Mouse (Mus musculus) left cerebral cortex, postnatal 4 days (tissue): ENCODE data around the gene Sdad1. TPM values are rescaled to one million over a fixed set of nuclear protein-coding genes. Genes with fewer than 3 reads are reported as not detected.
"Not testable (repeated sequence)": the region's sequence is repeated elsewhere in the genome, so short reads cannot be mapped to it uniquely, and the experiment has no call there.

Experiments used
- DNase-seq: peaks from one replicate; pipeline ENCODE4 v3.0.0-alpha.2; 2022
- intact Hi-C: fragments of 180-260 bp; cut with DNase I; formaldehyde crosslinking; loops from one replicate; pipeline ENCODE4 v1.15.1; 2025
- total RNA-seq, 2 experiments: library from RNA; stranded (reverse); gene quantifications; 2 replicates each; pipeline ENCODE4 v1.2.3; 2021

The Sdad1 gene
- total RNA-seq, result 10 to 100 TPM; 28.2 to 31.0 TPM

- intact Hi-C loops, result loop anchor here (2.0 kb wide), 1 partner anchor 73 kb away; no protein-coding TSS in a partner anchor
Measured at GRCm38 (mm10) chr5:92309681-92310511, at the start of gene Sdad1. TSS of gene Sdad1 (minus strand) at chr5:92310479.

GRCm38 (mm10) chr5:92358767-92359455, 48.6 kb upstream of the Sdad1 start:
- intact Hi-C loops, result no loop called here

More at GRCm38 (mm10) chr5:92309681-92310511, at the start of gene Sdad1:
- DNase-seq, result peak; percentile 94

DNA sequence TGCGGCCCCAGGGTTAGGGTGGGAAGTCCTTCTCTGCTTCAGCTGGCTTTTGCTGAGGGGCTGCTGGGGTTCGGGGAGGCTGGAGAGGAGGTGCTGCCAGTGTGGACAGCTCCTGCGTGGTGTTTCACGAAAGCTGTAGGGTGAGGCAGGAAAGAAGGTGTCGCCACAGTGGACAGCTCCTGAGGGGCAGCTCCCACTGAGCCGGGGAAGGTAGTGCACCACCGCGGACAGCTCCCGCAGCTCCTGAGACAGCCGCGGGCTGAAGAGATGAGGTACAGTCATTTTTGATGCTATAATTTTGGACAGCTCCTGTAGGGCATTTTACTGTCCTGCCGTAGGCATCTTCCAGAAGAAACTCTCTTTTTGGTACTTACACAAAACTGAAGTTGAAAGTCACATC, 47.8 kb upstream of the Sdad1 start:
- intact Hi-C loops, result no loop called here
- no peak for DNase-seq

More at GRCm38 (mm10) chr5:92358767-92359455, 48.6 kb upstream of the Sdad1 start:
- DNase-seq, result no peak

GRCm38 (mm10) chr5:92353517-92353916, 43.2 kb upstream of the Sdad1 start:
- intact Hi-C loops, result no loop called here
- DNase-seq, result no peak

DNA sequence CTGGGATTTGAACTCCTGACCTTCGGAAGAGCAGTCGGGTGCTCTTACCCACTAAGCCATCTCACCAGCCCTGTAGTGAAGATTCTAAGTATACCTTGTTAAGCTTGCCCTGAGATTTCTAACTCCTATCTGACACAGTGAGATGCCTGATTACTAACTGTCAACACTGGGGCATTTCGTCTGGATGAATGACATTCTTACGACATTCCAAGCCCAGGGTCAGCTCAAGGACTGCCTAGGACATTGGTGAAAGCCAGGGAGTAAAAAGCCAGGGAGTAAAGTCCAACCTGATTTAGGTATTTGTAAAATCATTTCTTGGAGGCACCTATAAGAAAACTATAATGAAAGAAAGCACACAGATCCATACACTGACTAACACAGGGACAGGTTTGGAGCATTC, 42.4 kb upstream of the Sdad1 start:
- DNase-seq, intact Hi-C loops: not testable (repeated sequence)

GRCm38 (mm10) chr5:92349731-92350130, 39.5 kb upstream of the Sdad1 start:
- DNase-seq, result no peak

DNA sequence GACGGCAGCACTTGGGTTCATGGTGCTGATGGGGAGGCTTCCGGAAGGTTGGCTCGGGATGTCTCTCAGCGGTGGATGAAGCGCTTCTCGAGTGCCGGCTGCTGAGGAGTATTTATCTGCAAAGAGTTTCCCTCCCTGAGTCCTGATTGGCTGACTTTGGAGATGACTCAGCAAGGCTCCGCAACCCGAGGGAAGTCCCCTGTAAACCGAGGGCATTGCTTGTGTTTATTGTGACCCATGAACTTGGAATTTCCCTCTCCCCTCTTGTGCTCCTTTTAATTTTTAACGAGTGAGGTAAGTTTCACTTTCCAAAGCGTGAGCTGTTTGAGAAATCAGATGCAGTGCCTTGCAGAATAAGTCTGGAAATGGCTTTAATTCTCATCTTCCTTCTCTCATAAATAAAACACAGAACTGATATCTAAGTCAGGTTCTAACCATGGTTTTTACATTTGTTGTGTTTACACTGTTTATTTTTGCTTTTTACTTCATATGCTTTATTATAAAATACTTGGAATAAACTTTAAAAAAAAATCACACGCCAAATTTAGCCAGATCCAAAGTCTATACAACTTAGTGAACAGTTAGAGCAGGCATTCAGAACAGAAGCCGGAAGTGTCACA, 38.6 kb upstream of the Sdad1 start, which contains the start of gene Cxcl10:
TSS of gene Cxcl10 (minus strand) at position 96 of the 620 bp plus-strand sequence.
- intact Hi-C loops, result no loop called here

More at GRCm38 (mm10) chr5:92349731-92350130, 39.5 kb upstream of the Sdad1 start:
- intact Hi-C loops, result no loop called here

GRCm38 (mm10) chr5:92345006-92345405, 34.7 kb upstream of the Sdad1 start:
- intact Hi-C loops, result no loop called here
- no peak for DNase-seq

More for the DNA sequence above, 38.6 kb upstream of the Sdad1 start, which contains the start of gene Cxcl10:
- DNase-seq, result no peak

GRCm38 (mm10) chr5:92340606-92341005, 30.3 kb upstream of the Sdad1 start:
- intact Hi-C loops, result no loop called here

DNA sequence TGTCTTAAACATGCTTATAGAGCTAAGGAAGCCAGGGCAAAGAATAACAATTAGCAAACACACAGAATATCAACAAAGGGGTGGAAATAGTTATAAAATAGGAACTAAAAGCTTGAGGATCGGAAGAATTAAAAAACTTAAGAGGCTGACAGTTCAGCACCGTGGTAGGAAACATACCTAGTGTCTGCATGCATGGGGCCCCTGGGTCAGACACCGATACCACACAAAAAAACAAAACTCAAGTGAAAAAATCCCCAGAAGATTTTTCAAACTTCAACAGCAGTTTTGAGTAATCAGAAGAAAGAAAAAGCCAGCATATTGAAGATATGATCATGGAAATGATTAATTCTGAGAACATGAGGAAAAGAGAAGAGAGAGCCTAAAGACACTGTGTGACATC, 26.5 kb upstream of the Sdad1 start:
- intact Hi-C loops, result no loop called here

More at GRCm38 (mm10) chr5:92340606-92341005, 30.3 kb upstream of the Sdad1 start:
- no peak for DNase-seq

GRCm38 (mm10) chr5:92332359-92332840, 22.1 kb upstream of the Sdad1 start:
- no peak for DNase-seq
- intact Hi-C loops, result no loop called here

More for the DNA sequence above, 26.5 kb upstream of the Sdad1 start:
- DNase-seq, result no peak

GRCm38 (mm10) chr5:92331635-92332338, 21.5 kb upstream of the Sdad1 start, which contains the start of gene Art3:
TSS of gene Art3 (plus strand) at chr5:92331827.
- no peak for DNase-seq
- intact Hi-C loops, result no loop called here

DNA sequence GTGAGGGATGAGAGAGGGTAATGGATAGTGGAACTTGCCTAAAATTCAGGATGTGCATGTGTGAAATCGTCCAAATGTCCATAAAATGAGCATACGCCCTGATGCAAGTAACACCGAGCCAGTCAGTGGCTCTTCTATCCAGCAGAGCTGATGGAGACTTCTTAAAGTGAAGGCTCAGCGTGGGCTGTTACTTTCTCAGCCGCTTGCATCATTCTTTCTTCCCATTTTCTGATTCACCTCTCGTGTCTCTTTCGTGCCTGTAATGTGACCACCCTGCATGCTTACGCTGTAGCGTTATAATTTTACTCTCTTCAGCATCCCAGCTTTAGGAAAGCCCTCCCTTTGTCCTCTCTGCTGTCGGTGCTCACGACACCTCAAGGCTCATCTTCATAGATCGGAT, 20.8 kb upstream of the Sdad1 start:
- intact Hi-C loops, result no loop called here
- DNase-seq, result no peak

- no peak for DNase-seq
- intact Hi-C loops, result no loop called here
Measured at GRCm38 (mm10) chr5:92327929-92328328, 17.6 kb upstream of the Sdad1 start, which contains the start of gene Cxcl9. TSS of gene Cxcl9 (minus strand) at chr5:92328079.

DNA sequence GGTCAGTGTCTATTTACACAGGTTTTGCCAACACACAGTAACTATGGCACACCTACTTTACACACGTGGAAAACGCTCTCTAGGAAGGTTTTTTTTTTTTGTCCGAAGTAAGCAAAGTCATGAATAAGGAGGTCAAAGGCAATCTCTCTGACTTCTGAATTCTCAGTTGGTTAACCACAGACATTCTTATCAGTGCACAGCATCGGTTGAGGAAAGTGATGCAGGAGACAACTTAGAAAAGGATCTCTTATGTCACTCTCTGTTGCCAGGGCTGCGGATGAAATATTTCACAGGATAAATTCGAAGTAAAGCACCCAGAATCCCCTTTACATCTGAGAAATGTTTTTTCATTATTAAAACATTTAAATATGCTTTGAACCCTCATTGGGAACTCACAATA, 17.1 kb upstream of the Sdad1 start:
- no peak for DNase-seq
- intact Hi-C loops, result no loop called here

DNA sequence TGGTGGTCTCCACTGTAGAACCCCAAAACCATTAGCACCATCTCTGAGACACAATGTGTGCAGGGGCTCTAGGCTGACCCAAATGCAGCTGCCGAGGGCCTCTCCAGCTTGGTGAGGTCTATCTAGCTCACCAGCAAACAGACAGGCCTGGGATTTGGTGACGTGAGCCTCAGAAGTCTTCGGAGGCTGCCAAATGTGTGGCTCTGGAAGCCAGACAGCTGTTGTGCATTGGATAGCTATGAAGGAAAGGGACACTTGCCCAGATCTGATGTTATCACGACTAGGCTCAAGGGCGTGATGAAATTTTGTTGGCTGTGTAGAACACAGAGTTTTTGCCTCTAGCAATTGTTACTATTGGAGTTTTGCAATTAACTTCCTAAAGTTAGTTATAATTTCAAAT, 13.0 kb upstream of the Sdad1 start:
- intact Hi-C loops, result no loop called here
- peak; percentile 12 for DNase-seq

DNA sequence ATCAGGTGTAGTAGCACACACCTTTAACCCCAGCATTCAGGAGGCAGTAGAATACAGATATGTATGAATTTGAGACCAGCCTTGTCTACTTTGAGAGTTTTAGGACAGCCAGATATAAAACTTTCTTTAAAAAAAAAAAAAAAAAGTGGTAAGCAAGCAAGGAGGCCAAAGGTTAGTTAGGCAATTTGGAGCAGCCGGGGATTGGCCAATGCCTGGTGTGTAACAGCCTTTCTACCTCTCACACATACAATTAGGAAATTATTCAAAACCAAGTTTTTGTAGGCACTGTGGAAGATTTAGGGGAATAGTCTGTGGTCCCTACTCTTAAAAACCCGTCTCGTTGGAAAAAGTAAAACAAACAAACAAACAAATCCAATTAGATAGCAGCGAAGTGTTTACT, 12.3 kb upstream of the Sdad1 start:
- intact Hi-C loops, result no loop called here
- DNase-seq, result no peak

DNA sequence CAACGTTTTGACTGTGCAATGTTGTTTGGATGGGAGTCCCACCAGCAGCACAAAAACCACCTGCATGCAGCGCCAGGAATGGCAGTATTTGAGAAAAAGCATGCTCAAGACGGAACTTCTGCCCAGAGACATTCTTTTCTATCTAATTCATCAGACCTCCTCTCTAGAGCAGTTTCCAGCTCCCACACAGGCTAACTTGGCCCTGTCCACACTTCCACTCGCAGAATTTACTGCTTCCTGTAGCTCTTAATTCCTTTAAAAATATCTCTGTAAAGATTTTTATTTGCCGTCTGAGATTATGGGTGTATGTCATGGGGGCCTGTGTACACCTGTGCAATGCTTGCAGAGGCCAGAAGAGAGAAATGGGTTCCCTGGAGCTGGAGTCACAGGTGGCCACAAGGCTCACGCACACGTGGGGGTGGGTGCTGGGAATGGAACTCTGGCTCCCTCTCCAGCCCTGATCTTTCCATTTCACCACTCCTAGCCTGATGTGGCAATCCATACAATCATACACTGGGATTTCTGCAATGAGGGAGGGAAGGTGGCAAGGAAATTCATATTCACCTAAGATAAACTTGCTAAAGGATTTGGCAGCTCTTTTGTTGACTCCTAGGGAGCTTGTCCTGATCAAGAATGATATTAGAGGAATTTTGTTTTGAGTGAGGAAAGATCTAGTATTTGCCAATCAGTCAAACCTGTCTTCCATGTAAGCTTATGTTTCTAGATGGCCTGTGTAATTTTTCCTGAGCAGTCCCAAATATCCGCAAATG, 11.5 kb upstream of the Sdad1 start:
- intact Hi-C loops, result no loop called here
- DNase-seq, result no peak

DNA sequence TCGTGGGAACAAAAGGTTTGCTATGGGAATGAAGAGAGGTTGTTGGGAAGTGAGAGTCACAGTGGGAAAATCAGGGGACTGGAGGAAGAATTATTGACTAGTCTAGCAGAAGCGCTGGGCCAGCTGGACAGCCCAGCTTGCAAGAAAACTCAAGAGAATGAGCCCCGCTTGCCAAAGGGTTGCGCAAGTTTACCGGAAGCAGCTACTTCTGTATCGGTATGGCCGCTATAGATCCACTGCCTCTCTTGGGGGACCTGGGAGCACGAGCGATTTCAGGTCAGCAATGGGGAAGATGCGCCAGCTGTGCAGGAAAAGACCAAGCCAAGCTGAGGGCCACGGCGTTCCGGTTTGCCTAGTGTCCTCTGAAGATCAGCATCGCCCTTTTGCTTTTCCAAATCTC, 8.3 kb upstream of the Sdad1 start:
- no peak for DNase-seq
- intact Hi-C loops, result no loop called here
